Mouse (Mus musculus) adrenal gland, postnatal 25 days (tissue): Measurements from ENCODE around the gene Ndufa11. TPM values are rescaled to one million over a fixed set of nuclear protein-coding genes. Genes with fewer than 3 reads are reported as not detected.
A peak's percentile ranks its signal among the peaks of the same experiment; 100 is the strongest.

Source experiments
- DNase-seq: peaks from one replicate; pipeline ENCODE4 v3.0.0; 2021; ENCODE audit warnings: mixed read lengths
- total RNA-seq: library from RNA; stranded (reverse); gene quantifications from 2 replicates; pipeline ENCODE4 v1.2.3, GENCODE M21; 2021

Ndufa11 gene
- total RNA-seq, 1 experiment from 2014 or later = 248 TPM

DNA sequence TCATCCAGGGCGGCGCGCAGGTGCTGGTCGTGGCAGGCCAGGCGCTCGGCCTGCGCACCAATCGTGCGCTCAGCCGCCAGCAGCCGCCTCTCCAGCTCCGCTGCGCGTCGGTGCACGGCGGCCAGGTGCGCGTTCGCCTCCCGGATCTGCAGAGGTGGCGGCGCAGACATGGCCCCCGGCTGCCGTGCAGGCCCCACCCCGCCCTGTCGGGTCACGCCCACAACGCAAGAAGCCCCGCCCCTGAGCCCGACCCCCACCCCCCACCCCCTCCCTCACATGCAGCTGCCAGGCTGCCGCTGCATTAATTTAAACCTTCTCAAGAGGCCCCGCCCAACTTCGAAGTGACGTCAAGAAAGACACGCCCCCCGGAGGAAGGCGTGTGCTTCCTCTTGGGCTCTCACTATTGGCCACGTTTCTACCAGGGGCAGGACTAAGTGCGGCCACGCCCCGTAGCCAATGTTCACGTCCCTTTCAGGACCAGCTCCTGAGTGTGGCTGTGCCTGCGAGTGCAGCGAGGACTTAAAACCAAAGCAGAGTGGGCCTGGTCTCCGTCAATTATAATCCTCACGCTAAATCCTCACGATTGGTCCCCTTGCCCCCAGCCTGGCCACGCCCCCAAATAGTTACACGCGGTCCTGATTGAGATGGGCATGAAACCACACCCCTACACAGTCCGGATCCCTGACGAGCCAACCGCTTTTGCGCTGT is 758 bp upstream of the Ndufa11 start:
- DNase-seq = peak; percentile 92

DNA sequence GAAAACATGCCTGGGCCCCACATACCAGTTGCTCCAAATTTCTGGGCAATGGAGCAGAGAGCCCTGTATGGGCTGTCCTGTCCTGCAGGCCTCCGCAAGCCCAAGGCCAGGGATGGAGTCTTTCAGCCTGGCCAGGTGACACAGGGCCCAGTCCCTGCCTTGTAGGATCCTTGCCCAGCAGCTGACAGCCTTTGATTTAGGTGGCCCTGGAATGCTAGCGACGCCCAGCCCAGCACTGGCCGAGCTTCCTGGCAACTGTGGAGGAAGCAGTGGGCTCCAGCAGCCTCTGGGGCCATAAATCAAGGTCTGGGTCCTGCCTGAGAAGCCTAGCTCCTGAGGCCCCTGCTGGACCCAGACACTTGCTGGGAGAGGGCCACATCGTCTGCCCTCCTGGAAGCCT is 4.9 kb downstream of the Ndufa11 start:
- peak; percentile 59 for DNase-seq

DNA sequence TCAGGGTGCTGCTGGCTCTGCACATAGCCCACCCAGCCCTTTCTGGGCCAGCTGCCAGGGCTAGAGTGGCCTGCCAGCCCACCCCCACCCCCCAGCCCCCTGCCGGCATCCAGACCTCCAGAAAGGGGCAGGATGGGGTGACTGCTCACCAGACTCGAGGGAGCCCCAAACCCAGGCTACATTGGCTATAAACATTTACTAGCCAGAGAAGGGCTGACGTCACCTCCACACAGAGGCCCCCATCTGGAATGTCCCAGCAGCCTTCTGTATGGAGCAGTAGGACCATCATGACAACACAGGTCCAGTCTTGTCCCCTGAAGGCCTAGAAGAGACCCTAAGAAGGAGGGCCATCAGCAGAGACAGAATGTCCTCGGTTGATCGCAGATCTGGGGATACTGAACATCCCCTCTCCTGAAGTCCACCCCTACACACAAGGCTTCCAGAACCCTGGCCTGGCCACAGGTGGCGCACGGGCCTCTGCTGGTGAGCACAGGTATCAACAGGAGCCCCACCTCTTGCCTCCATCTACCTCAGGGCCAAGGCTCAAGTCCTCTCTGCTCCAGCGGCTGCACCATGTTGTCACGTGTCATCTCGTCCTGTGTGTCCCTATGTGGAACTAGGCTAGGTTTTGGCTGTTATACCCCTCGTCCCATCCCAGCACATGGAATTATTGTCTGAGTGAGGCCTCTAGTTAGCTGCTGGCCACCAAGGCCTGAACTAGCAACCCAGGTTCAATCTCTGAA is 6.0 kb downstream of the Ndufa11 start:
- no peak for DNase-seq

DNA sequence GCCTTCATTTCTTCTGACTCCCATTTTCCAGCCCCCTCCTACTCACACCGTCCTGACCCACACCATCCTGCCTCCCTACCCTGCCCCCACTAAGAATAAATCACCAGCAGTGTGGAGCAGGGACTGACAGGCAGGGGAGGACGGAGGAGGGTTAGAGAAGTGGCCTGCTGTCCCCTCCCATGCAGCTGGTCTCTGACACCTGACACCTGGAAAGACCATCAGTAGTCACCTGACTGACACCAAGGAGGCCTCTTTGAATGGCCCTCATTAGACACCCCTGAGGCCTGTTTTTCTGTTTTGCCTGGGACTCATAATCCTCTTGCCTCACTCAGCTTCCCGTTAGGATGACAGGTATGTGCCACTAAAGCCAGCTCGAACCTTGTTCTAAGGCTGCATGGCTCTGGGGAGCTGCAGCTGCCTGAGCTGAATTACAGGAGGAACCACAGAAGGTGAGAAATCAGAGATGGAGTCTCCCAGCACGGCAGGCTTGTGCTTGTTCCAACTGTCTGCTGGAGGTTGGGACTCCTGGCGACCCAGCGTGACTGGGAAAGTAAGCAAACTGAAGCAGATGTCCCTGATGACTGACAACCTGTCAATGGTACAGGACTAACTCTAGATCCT is 9.6 kb downstream of the Ndufa11 start:
- DNase-seq = no peak

DNA sequence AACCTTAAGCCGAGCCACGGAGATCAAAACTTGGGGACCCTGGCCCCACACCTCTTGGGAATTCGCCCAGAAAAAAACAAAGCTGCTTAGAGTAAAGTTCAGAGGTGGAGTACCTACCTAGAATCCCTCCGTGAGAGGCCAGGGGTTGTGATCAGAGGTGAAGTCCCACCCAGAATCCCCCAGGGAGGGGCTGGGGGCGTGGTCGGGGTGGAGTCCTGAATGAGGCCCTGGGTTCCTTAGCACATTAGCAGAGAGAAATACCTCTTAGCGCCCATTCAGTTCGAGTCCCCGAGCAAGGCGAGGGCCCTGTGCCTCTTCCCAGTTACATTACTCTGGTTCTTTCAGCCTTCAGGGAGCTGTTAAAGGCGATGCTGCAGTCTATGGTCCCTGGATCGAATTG is 10.1 kb downstream of the Ndufa11 start:
- no peak for DNase-seq

DNA sequence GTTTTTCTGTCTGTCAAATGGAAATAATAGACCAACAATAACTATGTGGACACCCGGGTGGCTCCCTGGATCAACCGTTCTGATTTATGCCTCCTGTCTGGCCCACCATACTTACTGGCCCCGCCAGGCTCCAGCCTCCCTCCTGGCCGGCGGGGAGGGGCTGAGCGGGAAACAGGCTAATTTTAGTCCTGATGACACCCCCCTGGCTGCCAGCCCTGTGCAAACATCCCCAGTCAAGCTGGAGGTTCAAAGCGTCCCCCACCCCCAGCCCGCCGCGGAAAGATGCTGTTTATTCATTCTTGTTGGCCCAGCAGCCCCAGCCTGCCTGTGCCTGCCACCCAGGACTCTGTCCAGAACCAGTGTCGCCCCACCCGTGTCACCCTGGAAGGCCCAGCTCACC is 10.6 kb downstream of the Ndufa11 start:
- DNase-seq = no peak

DNA sequence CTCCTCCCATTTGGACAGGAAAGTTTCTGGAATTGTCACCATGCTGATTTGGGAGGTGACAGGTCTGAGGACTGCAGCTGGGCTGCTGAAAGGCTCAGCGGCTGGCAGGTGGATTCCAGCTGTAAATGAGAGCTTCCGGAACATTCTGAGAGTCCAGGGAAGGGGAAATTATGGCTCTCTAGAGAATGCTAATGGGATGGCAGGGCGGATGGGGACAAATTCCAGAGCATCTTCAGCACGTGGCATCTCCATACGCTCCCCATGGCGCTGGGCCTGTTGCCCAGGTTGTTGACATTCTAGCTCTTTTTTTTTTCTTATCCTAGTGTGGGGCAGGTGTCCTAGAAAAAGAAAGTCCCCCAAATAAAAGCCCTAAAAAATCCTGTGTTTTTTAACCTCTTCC is 11.6 kb downstream of the Ndufa11 start:
- no peak for DNase-seq

DNA sequence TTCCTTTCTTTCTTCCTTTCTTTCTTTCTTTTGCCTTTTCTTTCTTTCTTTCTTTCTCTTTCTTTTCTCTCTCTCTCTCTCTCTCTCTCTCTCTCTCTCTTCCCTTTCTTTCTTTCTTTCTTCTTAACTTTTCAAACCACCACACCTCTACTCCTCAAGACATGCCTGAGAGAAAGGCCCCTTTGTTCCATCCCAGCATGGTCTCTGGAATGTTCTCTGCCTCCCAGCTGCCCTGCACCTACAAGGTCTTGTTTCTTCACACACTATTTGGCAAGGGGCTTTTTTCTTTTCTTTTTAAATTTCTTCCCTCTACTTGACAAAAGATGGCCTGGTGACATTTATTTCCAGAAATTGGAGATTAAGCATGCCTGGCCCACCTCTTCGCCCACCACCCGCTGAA is 12.1 kb downstream of the Ndufa11 start:
- no peak for DNase-seq

DNA sequence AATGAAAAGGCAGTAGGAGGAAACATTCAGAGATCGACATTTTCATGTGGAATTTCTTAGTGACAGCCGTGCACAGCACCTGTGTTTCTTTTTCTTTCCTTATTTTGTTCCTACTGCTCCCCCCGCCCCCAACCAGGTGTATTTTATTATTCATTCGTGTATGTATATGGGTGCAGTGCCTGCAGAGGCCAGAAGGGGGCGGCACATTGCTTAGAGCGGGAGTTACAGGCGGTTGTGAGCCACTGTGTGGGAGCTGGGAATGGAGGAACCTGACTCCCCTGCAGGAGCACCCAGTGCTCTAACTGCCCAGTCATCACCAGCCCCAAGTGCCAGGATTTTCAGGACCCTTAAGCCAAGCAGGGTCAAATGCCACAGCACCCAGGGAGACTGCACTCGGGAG is 19.0 kb downstream of the Ndufa11 start:
- no peak for DNase-seq

DNA sequence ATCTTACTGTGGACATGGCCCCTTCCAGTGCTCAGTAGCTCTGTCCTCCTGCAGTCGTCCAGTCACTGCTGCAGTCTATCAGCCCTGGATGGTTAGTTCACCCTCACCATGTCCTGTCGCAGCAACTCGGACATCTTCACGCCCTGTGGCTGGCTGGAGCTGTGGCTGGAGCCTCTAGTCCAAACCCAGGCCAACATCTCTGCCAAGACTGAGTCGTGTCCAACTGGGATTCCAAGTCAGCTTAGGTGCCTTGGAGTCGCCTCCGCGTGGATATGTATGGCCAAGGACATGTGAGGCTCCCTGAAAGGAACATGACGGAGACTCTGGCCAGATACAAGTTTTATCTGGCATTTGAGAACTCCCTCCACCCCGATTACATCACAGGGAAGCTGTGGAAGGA is 20.7 kb downstream of the Ndufa11 start:
- no peak for DNase-seq

DNA sequence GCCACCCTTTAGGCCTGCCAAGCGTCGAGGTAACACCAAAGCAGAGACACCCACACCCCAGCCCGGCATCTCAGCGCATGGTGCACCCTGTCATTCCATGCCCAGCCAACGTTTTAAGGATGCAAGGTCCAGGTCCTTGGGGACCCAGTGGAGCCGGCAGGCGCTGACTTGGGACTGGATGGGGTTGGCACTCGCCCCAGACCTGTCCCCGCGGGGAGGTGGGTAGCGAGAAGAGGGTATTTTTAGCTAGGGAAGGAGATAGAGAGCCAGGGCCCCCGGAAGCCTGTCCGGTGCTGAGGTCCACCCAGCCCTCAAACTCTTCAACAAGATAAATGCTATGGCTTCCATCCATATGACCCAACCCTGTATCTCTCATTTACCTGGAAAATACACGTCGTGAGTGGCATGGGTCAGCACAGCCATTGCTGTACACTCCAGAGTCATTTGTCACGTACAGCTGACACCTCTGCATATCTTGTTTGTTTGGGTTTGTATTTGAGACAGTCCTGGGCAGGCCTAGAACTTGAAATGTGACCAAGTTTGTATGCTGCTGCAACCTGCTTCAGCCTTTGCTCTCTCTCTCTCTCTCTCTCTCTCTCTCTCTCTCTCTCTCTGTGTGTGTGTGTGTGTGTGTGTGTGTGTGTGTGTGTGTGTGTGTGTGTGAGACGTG is 22.7 kb downstream of the Ndufa11 start:
- no peak for DNase-seq

DNA sequence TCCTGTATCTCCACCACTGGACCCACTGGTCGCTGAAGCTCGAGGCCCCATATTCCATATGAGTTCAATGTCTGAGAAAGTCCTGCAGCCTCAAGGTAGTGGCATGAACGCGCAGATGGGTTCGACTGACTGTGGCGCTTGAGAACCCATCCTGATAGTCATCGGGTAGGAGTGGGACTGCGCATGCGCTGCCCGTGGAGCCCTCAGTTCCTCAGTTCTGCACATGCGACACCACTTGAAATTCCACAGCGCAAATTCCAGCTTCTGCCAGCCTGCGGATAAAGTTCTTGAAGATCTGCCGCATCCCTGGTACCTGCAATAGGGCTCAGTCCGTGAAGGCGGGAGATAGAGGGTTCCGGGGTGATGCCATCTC is 23.2 kb downstream of the Ndufa11 start:
- DNase-seq = no peak

DNA sequence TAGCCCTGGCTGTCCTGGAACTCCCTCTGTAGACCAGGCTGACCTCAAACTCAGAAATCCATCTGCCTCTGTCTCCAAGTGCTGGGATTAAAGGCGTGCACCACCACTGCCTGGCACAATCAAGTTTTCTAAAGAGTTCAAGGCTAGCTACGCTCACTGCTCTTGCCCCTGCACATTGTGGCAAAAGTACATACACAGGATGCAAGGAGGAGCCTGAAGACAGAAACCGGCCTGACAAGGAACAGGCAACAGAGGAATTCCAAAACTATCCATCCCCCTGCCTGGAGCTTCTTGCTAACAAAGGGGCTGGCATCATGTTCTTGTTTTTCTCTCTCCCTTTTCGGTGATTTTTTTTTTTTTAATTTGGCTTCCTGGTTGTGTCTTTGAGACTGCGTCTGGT is 26.6 kb downstream of the Ndufa11 start:
- no peak for DNase-seq

DNA sequence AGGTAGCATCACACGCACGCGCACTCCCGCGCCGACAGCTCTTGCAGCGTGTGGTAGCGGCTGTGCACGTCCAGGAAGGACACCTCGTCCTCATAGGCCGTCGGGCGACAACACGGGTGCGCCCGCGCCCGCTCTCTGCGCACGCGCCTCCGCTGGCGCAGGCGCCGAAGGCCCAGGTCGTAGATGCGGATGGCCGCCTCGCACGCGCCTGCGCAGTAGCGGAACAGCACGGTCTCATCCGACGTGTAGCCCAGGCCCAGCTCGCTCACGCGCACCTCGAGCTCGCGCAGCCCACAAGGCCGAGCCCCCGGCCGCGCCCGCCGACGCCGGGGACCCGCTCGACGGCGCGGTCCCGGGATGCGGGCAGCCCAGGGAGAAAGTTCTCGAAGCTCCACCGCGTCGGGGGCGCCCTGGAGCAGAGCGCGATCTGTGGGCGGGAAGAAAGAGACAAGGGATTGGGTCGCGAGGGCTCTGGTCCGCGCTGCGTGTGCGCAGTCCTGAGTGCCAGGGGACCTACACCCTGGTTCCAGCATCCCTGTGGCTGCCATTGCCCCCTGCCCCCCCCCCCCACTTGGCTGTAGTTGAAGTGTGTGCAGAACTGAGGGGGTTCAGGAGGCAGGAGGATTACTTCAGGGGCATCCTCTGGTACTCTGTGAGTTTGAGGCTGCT is 34.0 kb downstream of the Ndufa11 start:
- DNase-seq = peak; percentile 55

DNA sequence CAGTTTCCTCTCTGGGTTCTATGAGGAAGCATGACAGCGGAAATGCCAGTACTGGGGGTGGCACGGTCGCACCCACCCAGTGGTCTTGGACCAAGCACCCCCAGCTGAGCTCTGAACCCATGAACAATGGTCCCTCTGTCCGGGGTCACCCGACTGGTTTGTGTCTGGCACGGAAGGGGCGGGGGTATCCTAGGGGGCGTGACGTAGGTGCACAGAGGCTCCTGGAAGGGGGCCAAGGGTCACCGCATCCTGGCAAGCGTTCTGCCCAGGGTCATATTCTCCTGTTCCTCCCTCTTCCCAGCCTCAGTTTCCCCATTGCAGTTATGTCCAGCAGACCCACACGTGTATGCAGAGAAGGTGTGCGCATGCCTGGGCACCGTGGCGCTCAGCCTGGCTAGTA is 35.9 kb downstream of the Ndufa11 start:
- no peak for DNase-seq

DNA sequence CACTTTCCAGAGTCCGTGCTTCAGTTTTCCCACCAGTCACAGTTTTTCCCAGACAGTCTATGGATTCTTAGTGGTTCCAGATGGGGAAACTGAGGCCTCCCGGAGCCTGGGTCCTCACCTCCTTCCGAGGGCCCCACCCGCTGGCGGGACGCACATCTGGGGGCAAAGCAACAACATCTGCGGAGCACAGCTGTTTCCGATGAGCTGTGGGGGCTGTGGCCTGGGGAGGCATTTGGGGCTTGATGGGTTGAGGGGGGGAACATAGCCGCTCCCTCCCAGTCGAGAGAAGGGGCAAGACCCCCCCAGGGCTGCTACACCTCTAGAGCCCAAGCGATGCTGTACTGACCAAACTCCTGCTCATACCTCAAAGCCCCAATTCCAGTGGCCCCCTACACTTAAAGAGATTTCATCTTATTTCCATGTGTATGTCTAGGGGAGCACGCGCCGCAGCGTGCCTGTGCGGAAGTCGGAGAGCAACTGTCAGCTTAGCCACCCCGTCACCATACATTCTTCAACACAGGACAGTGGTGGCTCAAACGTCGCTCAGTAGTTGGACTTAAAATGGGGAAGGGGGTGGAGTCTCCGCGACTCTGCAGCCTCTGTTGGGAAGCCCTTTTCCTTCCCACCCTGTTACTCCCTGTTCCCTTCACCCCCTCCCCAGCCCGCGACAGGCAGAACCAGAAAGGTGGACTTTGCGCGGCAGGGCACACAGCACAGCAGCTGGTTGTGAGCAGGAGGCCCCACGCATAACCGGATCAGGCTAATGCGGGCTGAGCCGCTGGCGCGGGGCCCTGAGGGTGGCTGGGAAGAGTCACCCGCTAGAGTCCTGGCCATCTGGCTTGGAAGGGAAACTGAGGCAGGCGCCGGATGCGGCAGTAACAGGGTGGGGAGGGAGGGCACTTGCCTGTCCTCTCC is 37.0 kb downstream of the Ndufa11 start:
- DNase-seq = no peak

DNA sequence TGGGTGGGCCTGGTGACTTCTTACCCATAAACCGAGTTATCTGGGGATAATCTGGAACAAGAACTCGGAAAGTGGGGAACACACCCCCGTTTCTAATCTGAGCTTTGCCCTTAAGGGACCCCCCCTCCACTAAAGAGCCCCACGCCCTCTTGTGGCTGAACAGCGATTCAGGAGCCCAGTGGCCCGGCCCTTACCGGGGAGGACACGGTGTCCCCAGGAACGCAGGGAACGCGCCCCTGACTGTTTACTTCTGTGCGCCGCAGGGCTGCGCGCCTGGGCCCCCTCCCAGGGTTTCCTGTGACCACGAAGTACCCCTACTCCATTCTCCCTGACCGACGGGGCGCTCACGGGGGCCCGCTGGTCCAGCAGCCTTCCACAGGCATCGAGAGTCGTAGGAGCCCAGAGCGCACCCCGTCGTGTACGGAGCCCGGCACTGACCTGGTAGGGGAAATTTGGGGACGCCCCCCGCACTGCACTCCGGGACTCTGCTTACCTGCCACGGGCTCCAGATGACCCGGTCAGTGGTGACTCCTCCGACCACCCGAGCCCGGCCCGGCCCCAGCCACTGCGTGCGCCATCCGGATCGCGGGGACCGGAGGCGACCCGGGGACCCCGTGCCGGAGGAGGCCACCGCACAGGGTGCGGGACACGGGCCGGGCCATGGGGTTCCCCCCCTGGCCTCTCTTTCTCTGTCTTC is 39.3 kb downstream of the Ndufa11 start:
- peak; percentile 53 for DNase-seq

DNA sequence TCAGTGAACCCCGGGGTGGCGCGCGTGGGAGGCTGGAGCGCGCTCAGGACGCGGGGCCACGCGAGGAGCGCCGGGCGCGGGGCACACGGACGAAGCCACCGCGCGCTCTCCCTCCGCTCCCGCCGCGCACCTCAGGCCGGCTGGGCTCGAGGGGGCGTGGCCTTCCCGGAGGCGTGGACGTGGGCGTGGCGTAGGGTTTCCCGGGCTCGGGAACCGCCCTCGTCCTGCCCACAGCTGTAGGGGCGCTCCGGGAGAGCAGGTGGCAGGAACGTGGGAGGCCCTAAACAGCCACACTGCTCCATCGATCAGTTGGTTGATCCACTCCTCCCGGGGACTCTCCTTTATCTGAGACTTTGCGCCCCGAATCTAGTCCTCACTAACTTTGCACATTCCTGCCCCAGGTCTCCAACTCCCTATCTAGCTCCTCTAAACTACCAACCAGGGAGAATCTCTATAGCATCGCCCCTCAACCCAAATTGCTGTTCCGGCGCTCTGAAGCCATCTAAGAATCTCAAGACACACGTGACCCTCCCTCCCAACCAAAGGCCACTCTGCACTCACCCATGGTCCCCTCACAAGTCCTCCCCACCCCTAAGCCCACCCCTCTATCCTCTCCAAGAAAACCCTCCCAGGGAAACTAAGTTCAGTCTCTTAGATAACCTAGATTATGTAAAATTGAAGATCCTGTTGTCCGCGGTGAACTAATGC is 40.0 kb downstream of the Ndufa11 start, which contains the start of gene Nrtn:
Gene Nrtn (minus strand): TSS at position 115 of the 708 bp plus-strand sequence.
- peak; percentile 94 for DNase-seq

DNA sequence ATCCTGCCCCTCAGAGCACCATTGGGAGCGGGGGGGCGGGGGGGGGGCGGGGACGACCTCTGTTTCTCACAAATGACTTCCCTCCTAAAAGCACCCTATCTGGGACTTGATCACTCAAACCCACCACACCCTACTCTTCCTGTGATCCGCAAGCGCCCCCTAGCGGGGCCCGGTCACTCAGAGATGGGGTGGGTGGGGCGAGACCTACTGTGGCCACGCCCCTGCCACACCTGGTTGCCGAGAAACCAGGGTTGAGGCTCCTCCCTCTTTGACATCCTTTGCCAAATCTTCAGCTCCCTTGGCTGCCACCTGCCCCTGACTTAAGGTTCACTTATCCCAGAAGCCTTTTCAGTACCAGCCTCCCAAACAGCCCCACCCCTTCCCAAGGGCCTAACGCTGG is 40.6 kb downstream of the Ndufa11 start:
- peak; percentile 71 for DNase-seq

DNA sequence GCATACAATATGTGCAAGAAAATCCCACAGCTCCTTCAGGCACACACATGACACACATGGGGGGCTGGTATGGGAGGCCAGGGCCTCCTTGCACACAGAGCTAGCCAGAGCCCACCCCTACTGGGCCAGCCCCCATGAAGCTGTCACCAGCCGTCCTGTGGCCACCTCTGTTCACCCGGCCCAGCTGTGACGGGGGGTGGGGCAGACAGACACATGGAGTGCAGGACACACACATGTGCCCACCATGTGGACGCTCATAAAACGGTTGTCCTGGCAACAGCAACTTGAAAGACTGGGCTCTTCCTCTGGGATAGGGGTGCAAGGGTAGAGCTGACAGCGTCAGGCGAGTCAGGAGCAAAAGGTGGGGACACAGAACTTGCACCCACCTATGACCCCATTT is 41.7 kb downstream of the Ndufa11 start:
- DNase-seq = no peak
